Mouse (Mus musculus): ENCODE data around the gene Atg101. TPM values are rescaled to one million over a fixed set of nuclear protein-coding genes. Genes with fewer than 3 reads are reported as not detected.

The Atg101 gene
- total and polyA plus RNA-seq, 3 experiments, result 75.2 to 75.5 TPM; not detected in 1

GRCm38 (mm10) chr15:101336474-101337174 is 52.6 kb downstream of the Atg101 start:
- H3K9me3 ChIP-seq (replicated peaks; ENCODE audit: insufficient read depth, low read length), result no peaks in the 10 kb centered on the region
- H3K4me3 ChIP-seq (ENCODE audit: control insufficient read depth in 1 of 2, insufficient read depth in 1 of 2, low read depth in 2 of 2, low read length in 2 of 2), result peak overlapping the region; percentile 32 to 47; a peak in 3 of 4 replicates
- DNase-seq (ENCODE audit: low read depth, low spot score), result peak; percentile 80
- H3K27ac ChIP-seq (ENCODE audit: control insufficient read depth, low read depth, low read length), result 0 out of 2 replicates have a peak overlapping the region, but pooled peaks have one; percentile 22
- peak overlapping the region; percentile 24 for H3K9ac ChIP-seq (ENCODE audit: control insufficient read depth, low read depth, low read length, poor library complexity, severe bottlenecking)
- TF ChIP-seq MAX (IDR thresholded peaks at IDR 0.05; ENCODE audit: low read length) (no peak), GATA1 (IDR thresholded peaks at IDR 0.05; ENCODE audit: low read depth, low read length) (peak; percentile 50), ETS1 (IDR thresholded peaks at IDR 0.05; ENCODE audit: low read depth, low read length) (peak; percentile 48), BHLHE40 (IDR thresholded peaks at IDR 0.05; ENCODE audit: borderline replicate concordance, low read depth, low read length) (0 out of 2 replicates have a peak, but pooled peaks have one; percentile 25), RCOR1 (IDR thresholded peaks at IDR 0.05; ENCODE audit: low read depth, low read length) (peak; percentile 34; the same call in 1 of the 2 replicates), JUND (IDR thresholded peaks at IDR 0.05; ENCODE audit: low read depth, low read length) (peak; percentile 76; the same call in 1 of the 2 replicates), SMC3 (IDR thresholded peaks at IDR 0.05; ENCODE audit: low read depth, low read length) (no peak), TAL1 (IDR thresholded peaks at IDR 0.05; ENCODE audit: low read length) (peak; percentile 76), SIN3A (IDR thresholded peaks at IDR 0.05; ENCODE audit: low read length) (no peak), EP300 (IDR thresholded peaks at IDR 0.05; ENCODE audit: low read depth in 1 of 2, low read length in 2 of 2) (peak; percentile 59 to 73), TCF12 (IDR thresholded peaks at IDR 0.05; ENCODE audit: low read depth, low read length) (peak; percentile 54; the same call in 1 of the 2 replicates)
- no peaks in the 10 kb centered on the region for H3K79me2 ChIP-seq (ENCODE audit: control insufficient read depth, insufficient read depth, low read length, poor library complexity)
- no peaks in the 10 kb centered on the region for H3K27me3 ChIP-seq (ENCODE audit: control insufficient read depth in 1 of 2, insufficient read depth in 2 of 2, low read length in 2 of 2)
- no peaks in the 10 kb centered on the region; a peak in 1 of 4 replicates for H3K36me3 ChIP-seq (ENCODE audit: control insufficient read depth in 1 of 2, insufficient read depth in 2 of 2, low read length in 2 of 2)
- peaks cover 0 to 17% of the 10 kb centered on the region in 2 experiments; a peak in 3 of 4 replicates for H3K4me1 ChIP-seq (ENCODE audit: control insufficient read depth in 1 of 2, insufficient read depth in 2 of 2, low read length in 2 of 2)

- DNase-seq (ENCODE audit: low read depth, low spot score), result no peak
- Histone ChIP-seq H3K9ac (ENCODE audit: control insufficient read depth, low read depth, low read length, poor library complexity, severe bottlenecking) (no peak overlapping the region), H3K27ac (ENCODE audit: control insufficient read depth, low read depth, low read length) (no peak overlapping the region), H3K27me3 (ENCODE audit: control insufficient read depth in 1 of 2, insufficient read depth in 2 of 2, low read length in 2 of 2) (no peaks in the 10 kb centered on the region), H3K9me3 (replicated peaks; ENCODE audit: insufficient read depth, low read length) (no peaks in the 10 kb centered on the region), H3K36me3 (ENCODE audit: control insufficient read depth in 1 of 2, insufficient read depth in 2 of 2, low read length in 2 of 2) (no peaks in the 10 kb centered on the region; a peak in 1 of 4 replicates), H3K4me1 (ENCODE audit: control insufficient read depth in 1 of 2, insufficient read depth in 2 of 2, low read length in 2 of 2) (peaks cover 0 to 17% of the 10 kb centered on the region in 2 experiments; a peak in 3 of 4 replicates), H3K79me2 (ENCODE audit: control insufficient read depth, insufficient read depth, low read length, poor library complexity) (no peaks in the 10 kb centered on the region), H3K4me3 (ENCODE audit: control insufficient read depth in 1 of 2, insufficient read depth in 1 of 2, low read depth in 2 of 2, low read length in 2 of 2) (no peak overlapping the region)
- TF ChIP-seq USF2 (IDR thresholded peaks at IDR 0.05; ENCODE audit: borderline replicate concordance in 1 of 2, insufficient read depth in 1 of 2, low read depth in 1 of 2, low read length in 2 of 2) (no peak), ELF1 (IDR thresholded peaks at IDR 0.05; ENCODE audit: low read depth, low read length) (no peak), MXI1 (IDR thresholded peaks at IDR 0.05; ENCODE audit: low read depth, low read length) (no peak), ZNF384 (IDR thresholded peaks at IDR 0.05; ENCODE audit: low read depth, low read length) (no peak), ZMIZ1 (IDR thresholded peaks at IDR 0.05; ENCODE audit: low read depth, low read length) (no peak), MEF2A (IDR thresholded peaks at IDR 0.05; ENCODE audit: extremely low read depth, insufficient replicate concordance, low read depth, low read length, poor library complexity, severe bottlenecking) (no peak), UBTF (IDR thresholded peaks at IDR 0.05; ENCODE audit: borderline replicate concordance, insufficient read depth, low read depth, low read length) (no peak), JUND (IDR thresholded peaks at IDR 0.05; ENCODE audit: low read depth, low read length) (no peak), SMC3 (IDR thresholded peaks at IDR 0.05; ENCODE audit: low read depth, low read length) (no peak), GABPA (IDR thresholded peaks at IDR 0.05; ENCODE audit: low read depth, low read length) (no peak), ZC3H11A (IDR thresholded peaks at IDR 0.05; ENCODE audit: low read depth, low read length) (no peak)
Measured at GRCm38 (mm10) chr15:101338359-101338758, 54.3 kb downstream of the Atg101 start.

Measured in MEL (cell line).